Mouse (Mus musculus): ENCODE measurements around the gene Mog.

- no peak for TF ChIP-seq E2F4 (IDR thresholded peaks at IDR 0.05; ENCODE audit: insufficient read depth)
- no peak for TF ChIP-seq MAX (IDR thresholded peaks at IDR 0.05; ENCODE audit: low read depth)
Measured at GRCm38 (mm10) chr17:37044651-37045244, 21.6 kb upstream of the Mog start.
